Mouse (Mus musculus) heart, postnatal 0 days (tissue): Measurements from ENCODE around the gene Wnt4. TPM values are rescaled to one million over a fixed set of nuclear protein-coding genes. Genes with fewer than 3 reads are reported as not detected.

Source experiments
- ATAC-seq: fragments of 200-750 bp; cut with Nextera tagmentation; 2 replicates; pipeline ENCODE4 v1.8.0; 2017; ENCODE audit warnings: low read depth, moderate number of reproducible peaks, moderate library complexity; ENCODE audit not compliant: insufficient read depth
- DNase-seq: peaks from one replicate; pipeline ENCODE4 v3.0.0-alpha.2; 2016; ENCODE audit warnings: low spot score
- H3K27ac ChIP-seq: fragments of 300-500 bp; sonication (generic); 2 replicates; pipeline ENCODE4 v1.5.1; 2014; ENCODE audit warnings: low read depth, mild to moderate bottlenecking
- H3K27me3 ChIP-seq: fragments of 300-500 bp; sonication (generic); 2 replicates; pipeline ENCODE4 v1.6.1; 2014; ENCODE audit warnings: low read length, mixed read lengths; ENCODE audit not compliant: control insufficient read depth, insufficient read depth
- H3K36me3 ChIP-seq: fragments of 300-500 bp; sonication (generic); replicated peaks from 2 replicates; pipeline ENCODE4 v1.6.1; 2014; ENCODE audit warnings: low read length, mixed read lengths; ENCODE audit not compliant: control insufficient read depth, insufficient read depth
- H3K4me1 ChIP-seq: fragments of 300-500 bp; sonication (generic); 2 replicates; pipeline ENCODE4 v1.6.1; 2014; ENCODE audit warnings: antibody characterized with exemption; ENCODE audit not compliant: control insufficient read depth, insufficient read depth
- H3K4me2 ChIP-seq: fragments of 300-500 bp; sonication (generic); 2 replicates; pipeline ENCODE4 v1.6.1; 2014; ENCODE audit warnings: low read depth, mild to moderate bottlenecking, low read length, moderate library complexity
- H3K4me3 ChIP-seq: fragments of 300-500 bp; sonication (generic); 2 replicates; pipeline ENCODE4 v1.5.1; 2014; ENCODE audit warnings: low read depth, low read length
- H3K9ac ChIP-seq: fragments of 300-500 bp; sonication (generic); replicated peaks from 2 replicates; pipeline ENCODE4 v1.6.1; 2014; ENCODE audit warnings: low read depth, low read length, mixed read lengths
- H3K9me3 ChIP-seq: fragments of 300-500 bp; sonication (generic); replicated peaks from 2 replicates; pipeline ENCODE4 v1.6.1; 2016; ENCODE audit warnings: low read length; ENCODE audit not compliant: control insufficient read depth
- CTCF ChIP-seq: IDR thresholded peaks from 2 replicates; pipeline ENCODE4 v1.5.1; 2016; ENCODE audit warnings: antibody characterized with exemption, control low read depth, low read depth
- EP300 ChIP-seq: IDR thresholded peaks from 2 replicates; pipeline ENCODE4 v1.6.1; 2016; ENCODE audit warnings: antibody characterized with exemption, low read depth
- WGBS: fragments of 180-500 bp; shearing (Covaris S2); extraction: QIAGEN DNeasy Blood & Tissue Kit; methylation state at CpG from one replicate; pipeline ENCODE4 v1.1.7; 2014; 5-methylcytosine and 5-hydroxymethylcytosine counted together
- polyA plus RNA-seq: library from polyadenylated mRNA; unstranded; fragments of >200 nt; fragmentation: Nextera tagmentation; extraction: Ambion mirVana; gene quantifications from 2 replicates; pipeline ENCODE4 v1.2.1, GENCODE M21; 2015
- total RNA-seq: library from RNA; depleted of rRNA; stranded (reverse); fragments of >200 nt; gene quantifications from 2 replicates; pipeline ENCODE4 v1.2.3, GENCODE M21; 2014; ENCODE audit warnings: low replicate concordance

The Wnt4 gene
- total and polyA plus RNA-seq, 2 experiments from 2014 or later: 0.36 to 2.9 TPM

- Histone ChIP-seq H3K9ac (no peak overlapping the region), H3K27ac (no peak overlapping the region), H3K36me3 (no peaks in the 10 kb centered on the region), H3K4me3 (no peak overlapping the region), H3K9me3 (no peaks in the 10 kb centered on the region), H3K4me1 (no peaks in the 10 kb centered on the region; the same call in 1 of the 2 replicates), H3K4me2 (no peak overlapping the region), H3K27me3 (peaks cover 15% of the 10 kb centered on the region; the same call in 1 of the 2 replicates)
- ATAC-seq: no peak
- TF ChIP-seq CTCF (no peak), EP300 (no peak)
- WGBS: 81% methylated on average over 8 of the region's 8 CpGs
- no peak for DNase-seq
These were observed 8.7 kb upstream of the Wnt4 start for GRCm38 (mm10) chr4:137268541-137268940.

GRCm38 (mm10) chr4:137271856-137272255 is 5.4 kb upstream of the Wnt4 start:
- 48% methylated on average over 8 of the region's 8 CpGs for WGBS
- DNase-seq (no peak), ATAC-seq (no peak)
- Histone ChIP-seq H3K4me3 (no peak overlapping the region), H3K36me3 (no peaks in the 10 kb centered on the region), H3K27me3 (peaks cover 43% of the 10 kb centered on the region), H3K27ac (no peak overlapping the region), H3K4me2 (no peak overlapping the region), H3K9ac (no peak overlapping the region), H3K9me3 (no peaks in the 10 kb centered on the region), H3K4me1 (no peaks in the 10 kb centered on the region; the same call in 1 of the 2 replicates)
- no peak for TF ChIP-seq EP300
- TF ChIP-seq CTCF: no peak

GRCm38 (mm10) chr4:137274304-137274703 is 3.0 kb upstream of the Wnt4 start:
- H3K4me1 ChIP-seq: peaks cover 4% of the 10 kb centered on the region
- peaks cover 66% of the 10 kb centered on the region for H3K27me3 ChIP-seq
- H3K4me2 ChIP-seq: no peak overlapping the region
- no peaks in the 10 kb centered on the region for H3K9me3 ChIP-seq
- WGBS: 12% methylated on average over 6 of the region's 6 CpGs
- no peaks in the 10 kb centered on the region for H3K36me3 ChIP-seq
- H3K9ac ChIP-seq: no peak overlapping the region
- no peak for ATAC-seq
- DNase-seq: no peak
- TF ChIP-seq EP300 (no peak), CTCF (no peak)
- no peak overlapping the region for H3K4me3 ChIP-seq
- no peak overlapping the region for H3K27ac ChIP-seq

- H3K4me1 ChIP-seq: peaks cover 4% of the 10 kb centered on the region
- no peak overlapping the region; the same call in 1 of the 2 replicates for H3K9ac ChIP-seq
- H3K4me3 ChIP-seq: peak overlapping the region; percentile 53
- 3% methylated on average over 43 of the region's 46 CpGs for WGBS
- H3K27ac ChIP-seq: no peak overlapping the region
- H3K27me3 ChIP-seq: peaks cover 84% of the 10 kb centered on the region
- H3K4me2 ChIP-seq: peak overlapping the region; percentile 92
- no peak for DNase-seq
- no peaks in the 10 kb centered on the region for H3K36me3 ChIP-seq
- TF ChIP-seq CTCF: no peak
- TF ChIP-seq EP300: no peak
- no peaks in the 10 kb centered on the region for H3K9me3 ChIP-seq
- peak; percentile 16; the same call in 1 of the 2 replicates for ATAC-seq
These were observed 685 bp upstream of the Wnt4 start for GRCm38 (mm10) chr4:137276443-137277165.

GRCm38 (mm10) chr4:137277600-137278143 is 383 bp downstream of the Wnt4 start:
- no peaks in the 10 kb centered on the region for H3K9me3 ChIP-seq
- no peak for ATAC-seq
- H3K9ac ChIP-seq: no peak overlapping the region
- H3K4me1 ChIP-seq: peaks cover 4% of the 10 kb centered on the region; the same call in 1 of the 2 replicates
- TF ChIP-seq EP300 (no peak), CTCF (no peak)
- no peak overlapping the region for H3K27ac ChIP-seq
- WGBS: under 1% methylated on average over 62 of the region's 71 CpGs
- no peaks in the 10 kb centered on the region for H3K36me3 ChIP-seq
- H3K4me2 ChIP-seq: peak overlapping the region; percentile 92
- peak overlapping the region; percentile 53 for H3K4me3 ChIP-seq
- DNase-seq: no peak
- H3K27me3 ChIP-seq: peaks cover 92% of the 10 kb centered on the region
